Mouse (Mus musculus): ENCODE data around the gene Il16.

Gene Il16

DNA sequence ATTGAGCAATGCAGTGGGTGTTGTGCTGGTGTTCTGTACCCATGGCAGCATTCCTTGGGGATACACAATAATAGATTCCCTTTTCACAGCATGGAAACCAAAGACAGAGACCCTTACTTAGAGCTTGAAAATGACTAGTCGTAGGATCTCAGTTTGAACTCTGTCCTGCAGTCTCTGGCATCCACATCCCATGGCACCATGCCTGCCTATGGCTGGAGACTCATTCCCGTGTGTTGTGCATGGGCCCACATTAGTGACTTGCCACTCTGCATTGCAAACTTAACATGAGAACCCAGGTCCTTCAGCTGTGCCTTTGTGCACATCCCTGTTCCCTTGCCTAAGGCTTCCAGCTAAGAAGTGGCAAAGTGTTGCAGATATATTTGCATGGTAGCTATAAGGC lies 100.8 kb downstream of the Il16 start:
- no peak for ATAC-seq (ENCODE audit: low TSS enrichment)

GRCm38 (mm10) chr7:83643581-83643980 lies 101.9 kb downstream of the Il16 start:
- ATAC-seq (ENCODE audit: low TSS enrichment) = no peak

DNA sequence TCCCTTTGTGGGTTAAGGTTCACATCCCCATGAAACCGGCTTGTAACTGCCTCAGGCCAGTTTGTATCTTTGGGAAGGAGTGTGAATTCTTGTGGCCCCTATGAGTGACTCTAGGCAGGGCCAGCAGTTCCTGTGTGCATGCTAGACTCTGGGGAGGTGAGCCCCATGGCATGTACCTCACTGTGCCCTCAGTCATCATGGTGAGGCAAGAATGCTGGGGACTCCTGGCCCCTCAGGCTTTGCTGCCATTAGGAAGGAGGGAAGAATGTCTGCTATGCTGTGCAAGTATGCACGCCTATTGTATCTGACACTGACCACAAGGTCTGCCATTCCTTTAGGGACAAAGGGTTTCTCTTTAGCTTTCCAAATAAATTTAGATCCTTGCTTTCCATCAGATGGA lies 104.4 kb downstream of the Il16 start:
- ATAC-seq (ENCODE audit: low TSS enrichment) = no peak

GRCm38 (mm10) chr7:83640581-83640980 lies 104.9 kb downstream of the Il16 start:
- ATAC-seq (ENCODE audit: low TSS enrichment) = no peak

DNA sequence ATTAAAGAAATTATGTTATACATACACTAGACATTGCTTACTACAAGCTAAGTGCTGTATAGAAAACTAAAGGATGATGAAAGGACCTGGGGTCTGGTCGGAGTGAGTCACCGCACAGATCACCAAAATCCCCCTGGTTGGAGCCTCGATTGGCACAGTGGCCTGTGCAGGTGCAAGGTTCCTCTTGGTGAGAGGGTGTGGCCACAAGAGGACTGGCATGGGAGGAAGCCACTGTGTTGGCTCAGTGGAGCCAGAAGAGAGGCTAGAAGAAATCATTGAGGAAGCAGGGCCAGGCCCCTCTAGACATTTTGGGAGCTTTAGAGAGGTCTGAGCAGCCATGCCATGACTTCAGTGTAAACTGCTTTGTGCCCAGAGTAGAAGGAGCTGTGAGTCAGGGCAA lies 106.4 kb downstream of the Il16 start:
- ATAC-seq (ENCODE audit: low TSS enrichment) = no peak

- ATAC-seq (ENCODE audit: low TSS enrichment) = no peak
Observed at GRCm38 (mm10) chr7:83637781-83638583, 107.5 kb downstream of the Il16 start.

DNA sequence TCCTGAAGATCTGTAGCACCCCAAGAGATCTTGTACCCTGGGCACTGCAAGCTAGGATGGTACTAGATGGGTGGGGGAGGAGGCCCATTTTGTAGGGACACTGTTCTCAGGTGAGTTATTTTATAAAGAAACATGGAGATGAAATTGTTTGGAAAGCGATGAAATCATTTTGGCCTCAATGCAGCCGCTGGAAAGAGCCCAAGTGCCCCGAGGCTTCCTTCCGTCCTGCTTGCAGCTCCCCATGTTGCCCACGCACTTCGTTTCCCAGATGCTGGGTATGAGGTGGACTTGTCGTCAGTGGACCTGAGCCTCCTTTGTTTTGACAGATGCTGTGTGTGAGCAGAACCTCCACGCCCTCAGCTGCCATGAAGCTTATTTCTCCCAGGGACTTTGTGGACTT lies 109.1 kb downstream of the Il16 start:
- no peak for ATAC-seq (ENCODE audit: low TSS enrichment)

DNA sequence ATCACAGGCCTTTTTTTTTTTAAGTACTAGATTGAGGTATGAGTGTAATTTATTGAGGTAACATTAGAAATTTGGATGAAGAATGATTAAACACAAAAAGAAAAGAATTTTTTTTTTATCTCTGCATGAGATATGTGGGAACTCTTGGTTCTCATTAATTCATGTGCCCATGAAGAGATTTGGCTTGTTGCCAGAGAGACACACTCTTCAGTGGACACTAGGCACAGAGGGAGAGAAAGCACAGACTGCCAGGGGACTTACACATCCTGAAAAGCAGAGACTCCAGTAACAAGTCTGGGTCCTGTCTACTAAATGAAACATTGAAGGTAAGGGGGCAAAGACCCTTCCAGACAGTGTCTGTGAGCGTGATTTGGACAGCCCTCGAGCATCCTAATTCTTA lies 109.8 kb downstream of the Il16 start:
- ATAC-seq (ENCODE audit: low TSS enrichment) = no peak

GRCm38 (mm10) chr7:83633856-83634255 lies 111.7 kb downstream of the Il16 start:
- no peak for ATAC-seq (ENCODE audit: low TSS enrichment)

DNA sequence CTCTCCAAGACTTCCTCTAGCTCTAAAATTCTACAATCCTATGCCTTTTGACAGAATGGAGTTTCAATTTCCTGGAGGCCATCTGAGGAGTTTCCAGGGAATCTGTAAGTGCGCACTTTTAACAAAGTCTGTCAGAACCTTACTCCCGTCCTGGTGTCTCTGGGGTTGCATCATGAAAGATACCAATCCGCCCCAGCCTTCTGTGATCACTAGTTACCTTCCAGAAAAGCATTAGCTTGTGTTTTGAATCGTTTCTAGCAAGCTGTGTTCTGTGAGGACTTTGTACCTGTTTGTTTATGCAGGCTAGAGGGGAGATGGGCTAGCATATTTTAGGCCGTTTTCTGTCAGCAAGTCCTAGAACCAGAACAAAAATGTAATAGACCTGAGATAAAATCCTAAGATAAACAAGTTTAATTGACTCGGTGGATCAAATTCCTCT lies 112.8 kb downstream of the Il16 start:
- no peak for ATAC-seq (ENCODE audit: low TSS enrichment)

DNA sequence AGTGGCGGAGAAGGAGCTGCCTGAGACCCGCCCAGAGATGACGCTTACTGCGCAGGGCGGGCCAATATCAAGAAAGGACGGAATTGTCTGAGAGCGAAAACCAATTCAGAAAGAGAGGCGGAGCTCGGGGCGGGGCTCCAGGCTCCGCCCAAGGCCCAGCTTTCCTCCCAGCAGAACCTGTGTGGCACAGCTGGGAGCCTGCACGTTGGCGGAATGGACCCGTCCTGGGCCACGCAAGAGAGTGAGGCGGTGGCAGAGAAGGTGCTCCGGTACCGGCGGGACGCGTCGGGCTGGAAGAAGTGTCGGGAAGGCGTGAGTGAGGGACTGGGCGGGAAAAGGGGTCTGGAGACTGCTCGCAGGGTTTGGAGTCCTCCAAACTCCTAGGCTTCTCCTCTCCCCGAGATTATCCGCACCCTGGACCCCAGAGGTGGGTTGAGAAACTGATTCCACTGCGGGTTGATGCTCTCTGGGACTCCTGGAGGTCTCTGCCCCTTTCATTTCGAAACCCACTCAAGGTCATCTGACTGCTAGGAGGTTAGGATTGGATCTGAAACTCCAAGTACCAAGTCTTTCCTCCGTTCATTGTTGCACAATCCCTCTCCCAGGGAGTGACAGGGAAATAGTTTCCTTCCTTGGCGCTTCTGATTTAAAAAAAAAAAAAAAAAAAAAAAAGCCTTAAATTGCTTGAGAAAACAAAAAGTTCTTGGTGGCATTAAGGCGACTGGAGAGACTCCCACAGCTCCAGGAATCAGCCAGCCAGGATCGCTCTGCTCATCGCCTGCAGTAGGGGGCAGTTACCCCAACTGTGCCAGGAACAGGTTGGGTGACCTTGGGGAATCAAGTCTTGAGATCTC lies 113.5 kb downstream of the Il16 start, which contains the start of gene Stard5:
Gene Stard5 (plus strand): TSS at position 132 of the 854 bp plus-strand sequence.
- peak; percentile 98 for ATAC-seq (ENCODE audit: low TSS enrichment)

GRCm38 (mm10) chr7:83631073-83631827 lies 114.3 kb downstream of the Il16 start:
- ATAC-seq (ENCODE audit: low TSS enrichment) = 0 out of 2 replicates have a peak, but pooled peaks have one; percentile 51

DNA sequence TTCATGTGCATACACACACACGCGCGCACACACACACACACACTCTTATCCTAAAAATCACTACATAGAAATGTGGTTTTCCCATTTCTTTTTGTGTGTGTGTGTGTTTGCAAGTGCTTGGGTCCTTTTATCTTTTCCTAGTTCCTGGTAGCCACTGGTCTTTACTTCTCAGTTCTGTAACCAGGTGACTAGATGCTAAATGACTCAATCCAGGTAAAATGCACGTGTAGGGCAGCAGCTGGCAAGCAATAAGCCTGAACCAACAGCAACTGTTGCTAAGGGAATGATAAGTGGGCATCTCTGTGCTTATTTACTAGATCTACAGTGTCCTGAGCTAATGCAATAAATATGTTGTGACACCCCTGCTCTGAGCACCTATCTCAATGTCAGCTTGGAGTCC lies 118.2 kb downstream of the Il16 start:
- ATAC-seq (ENCODE audit: low TSS enrichment) = no peak

GRCm38 (mm10) chr7:83626557-83627257 lies 118.8 kb downstream of the Il16 start:
- ATAC-seq (ENCODE audit: low TSS enrichment) = no peak

DNA sequence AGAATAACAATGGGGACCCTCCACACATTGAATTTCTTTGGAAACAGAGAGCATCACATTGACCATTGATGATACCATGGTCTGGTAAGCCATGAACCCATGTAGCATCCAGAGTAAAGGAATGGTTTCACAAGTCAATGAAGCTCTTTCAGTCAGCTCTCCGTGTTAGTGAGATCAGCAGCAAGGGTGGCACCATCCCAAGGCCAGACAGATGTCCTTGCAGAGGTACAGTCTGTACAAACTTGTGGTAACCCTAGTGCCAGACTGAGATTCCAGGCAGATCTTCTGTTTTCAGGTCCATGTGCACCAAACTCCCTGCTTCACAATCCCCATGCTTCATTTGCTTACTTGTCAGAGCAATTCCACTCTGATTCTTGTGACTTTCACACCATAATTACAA lies 121.5 kb downstream of the Il16 start:
- ATAC-seq (ENCODE audit: low TSS enrichment) = no peak

- ATAC-seq (ENCODE audit: low TSS enrichment) = no peak
Observed at GRCm38 (mm10) chr7:83622582-83622981, 122.9 kb downstream of the Il16 start.

GRCm38 (mm10) chr7:83618709-83619108 lies 126.8 kb downstream of the Il16 start:
- no peak for ATAC-seq (ENCODE audit: low TSS enrichment)

GRCm38 (mm10) chr7:83616268-83616667 lies 129.3 kb downstream of the Il16 start:
- no peak for ATAC-seq (ENCODE audit: low TSS enrichment)

DNA sequence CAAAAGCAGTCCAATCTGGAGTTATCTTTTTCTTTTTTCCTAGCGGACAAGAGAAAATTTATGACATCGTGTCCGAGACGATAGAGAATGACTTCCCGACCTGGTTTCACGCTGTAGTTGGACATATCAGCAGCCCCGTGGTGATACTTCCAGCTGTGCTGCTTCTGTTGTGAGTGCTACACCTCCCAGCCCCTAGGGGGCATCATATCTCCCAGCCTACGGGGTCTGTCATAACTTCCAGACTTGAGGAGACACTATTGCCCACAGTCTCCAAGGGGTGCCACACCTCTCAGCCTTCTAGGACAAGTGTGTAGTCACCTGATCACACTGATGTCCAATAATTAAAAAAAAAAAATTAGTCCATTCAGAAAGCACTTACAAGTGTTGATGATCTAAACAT lies 129.7 kb downstream of the Il16 start:
- ATAC-seq (ENCODE audit: low TSS enrichment) = no peak

- peak; percentile 85 for ATAC-seq (ENCODE audit: low TSS enrichment)
Observed at GRCm38 (mm10) chr7:83615272-83615671, 130.3 kb downstream of the Il16 start.

DNA sequence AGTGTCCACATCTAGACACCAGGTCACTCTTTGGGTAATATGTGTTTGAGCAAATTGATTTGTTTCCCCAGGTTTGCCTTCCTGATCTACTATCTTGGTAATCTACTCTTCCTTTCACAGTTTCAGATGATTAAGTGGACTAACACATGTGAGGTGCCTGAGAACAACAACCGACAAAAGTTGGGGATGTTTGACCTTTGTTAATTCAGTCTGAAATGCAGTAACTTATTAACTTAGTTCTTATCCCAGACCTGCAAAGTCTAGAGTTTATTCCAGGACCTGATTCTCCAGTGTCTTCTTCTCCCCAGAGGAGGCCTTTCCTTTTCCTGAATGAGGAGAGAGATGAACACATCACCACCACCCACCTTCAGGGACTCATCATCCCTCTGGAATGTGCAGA lies 133.6 kb downstream of the Il16 start:
- no peak for ATAC-seq (ENCODE audit: low TSS enrichment)

All from frontal cortex, adult (tissue).